Mouse (Mus musculus) ES-Bruce4 (cell line): Measurements from ENCODE around the gene Bcl2l15.

Experiments used
- CTCF ChIP-seq: IDR thresholded peaks from one replicate; pipeline ENCODE4 v1.8.1; 2011; ENCODE audit warnings: low read depth, low read length
- POLR2A ChIP-seq: IDR thresholded peaks from one replicate; pipeline ENCODE4 v1.8.1; 2011; ENCODE audit warnings: low read length; ENCODE audit not compliant: insufficient read depth

DNA sequence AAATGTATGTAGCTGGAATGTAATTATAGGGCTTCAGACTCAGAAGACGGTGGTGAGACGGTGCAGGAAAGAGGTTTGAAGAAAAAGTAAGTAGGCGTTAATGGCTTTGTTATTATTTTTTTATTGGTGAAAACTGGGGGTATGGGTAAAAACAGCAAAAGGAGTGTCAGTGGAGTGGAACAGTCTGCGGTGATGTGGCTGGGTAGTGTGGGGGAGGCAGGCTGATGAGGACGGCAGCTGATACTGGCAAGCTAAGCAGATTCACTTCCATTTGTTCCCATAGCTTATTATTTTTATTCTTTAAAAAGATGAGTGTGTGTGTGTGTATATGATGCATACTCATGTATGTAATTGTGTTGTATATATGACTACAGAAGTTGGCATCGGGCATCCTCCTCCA lies 19.1 kb downstream of the Bcl2l15 start:
- TF ChIP-seq POLR2A (no peak), CTCF (no peak)
